Mouse (Mus musculus) MN1 (cell line): ENCODE data around the gene Sgk1.
A peak's percentile ranks its signal among the peaks of the same experiment; 100 is the strongest.
"Not testable (repeated sequence)": the region's sequence is repeated elsewhere in the genome, so short reads cannot be mapped to it uniquely, and the experiment has no call there.

Source experiments
- DNase-seq: peaks from one replicate; pipeline ENCODE4 v3.0.0-alpha.2; 2016; ENCODE audit warnings: low spot score

Sgk1 gene

GRCm38 (mm10) chr10:22000491-22001306 lies 118.7 kb downstream of the Sgk1 start:
- no peak for DNase-seq

GRCm38 (mm10) chr10:22001621-22002020 lies 119.6 kb downstream of the Sgk1 start:
- no peak for DNase-seq

- no peak for DNase-seq
Observed at GRCm38 (mm10) chr10:22004763-22005162, 122.8 kb downstream of the Sgk1 start.

- no peak for DNase-seq
Observed at GRCm38 (mm10) chr10:22007160-22007801, 125.3 kb downstream of the Sgk1 start.

GRCm38 (mm10) chr10:22007802-22008172 lies 125.8 kb downstream of the Sgk1 start:
- DNase-seq = peak; percentile 75

- DNase-seq = peak; percentile 89
Observed at GRCm38 (mm10) chr10:22010088-22010818, 128.3 kb downstream of the Sgk1 start.

GRCm38 (mm10) chr10:22017469-22018159 lies 135.6 kb downstream of the Sgk1 start:
- no peak for DNase-seq

GRCm38 (mm10) chr10:22018618-22019017 lies 136.6 kb downstream of the Sgk1 start:
- peak; percentile 5 for DNase-seq

- no peak for DNase-seq
Observed at GRCm38 (mm10) chr10:22034303-22034702, 152.3 kb downstream of the Sgk1 start.

- not testable (repeated sequence) for DNase-seq
Observed at GRCm38 (mm10) chr10:22036256-22036655, 154.3 kb downstream of the Sgk1 start.
